Mouse (Mus musculus) liver, adult (tissue): ENCODE data around the gene Ppm1k.

Source experiments
- GATA4 ChIP-seq: IDR thresholded peaks from 2 replicates; pipeline ENCODE4 v1.6.1; 2014; ENCODE audit warnings: mild to moderate bottlenecking, low read length; ENCODE audit not compliant: insufficient replicate concordance

The Ppm1k gene

DNA sequence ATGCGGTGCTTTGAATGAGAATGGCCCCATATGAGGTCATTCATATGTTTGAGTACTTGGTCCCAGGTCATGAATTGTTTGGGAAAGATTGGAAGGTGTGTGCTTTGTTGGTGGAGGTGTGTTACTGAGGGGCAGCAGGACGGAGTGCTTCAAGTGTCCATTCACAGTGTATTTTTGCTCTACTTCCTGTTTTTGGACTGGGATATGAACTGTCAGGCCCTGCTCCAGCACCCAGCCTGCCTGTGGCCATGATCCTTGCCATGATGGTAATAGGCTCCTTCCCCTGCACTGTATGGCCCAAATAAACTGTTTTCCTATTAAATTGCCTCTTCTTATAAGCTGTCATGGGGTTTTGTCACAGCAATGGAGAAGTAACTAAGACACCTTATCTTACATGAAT lies 36.1 kb downstream of the Ppm1k start:
- TF ChIP-seq GATA4, result no peak
